Mouse (Mus musculus) forelimb bud, embryonic 11.5 days (tissue): ENCODE measurements at regions not wholly inside any gene's neighbourhood (a gene's known extent, or its start where the extent isn't known, plus 50 kb on each side); places are given as distances from the start of the nearest gene placed in this dataset.

Experiments used
- DNase-seq: peaks from one replicate; pipeline ENCODE4 v3.0.0-alpha.2; 2012; ENCODE audit warnings: low read depth, low spot score

GRCm38 (mm10) chr5:40780363-40780762 is 927.6 kb downstream of the Rab28 start:
- no peak for DNase-seq

DNA sequence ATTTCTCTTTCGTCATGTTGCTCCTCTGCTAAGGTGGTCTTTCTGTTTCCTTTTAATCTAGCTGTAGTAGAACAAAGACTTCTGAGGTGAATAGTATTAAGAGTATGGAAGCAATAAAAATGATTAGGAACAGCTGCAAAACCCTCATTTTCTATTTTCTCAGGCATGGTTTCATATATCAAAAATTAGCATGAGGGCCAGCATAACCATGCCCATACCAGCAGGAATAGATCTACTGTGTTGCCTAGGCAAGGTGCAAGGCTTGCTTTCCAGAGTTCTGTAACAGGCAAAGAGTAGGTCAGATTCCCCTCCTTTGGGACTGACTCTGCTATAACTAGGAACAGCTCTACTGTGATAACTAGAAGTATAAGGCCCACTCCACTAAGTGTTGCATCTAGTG is 928.1 kb downstream of the Rab28 start:
- DNase-seq: peak; percentile 36

- no peak for DNase-seq
Measured at GRCm38 (mm10) chr5:40775856-40776255, 932.1 kb downstream of the Rab28 start.

- DNase-seq: no peak
Measured at GRCm38 (mm10) chr5:40760224-40760623, 947.7 kb downstream of the Rab28 start.

DNA sequence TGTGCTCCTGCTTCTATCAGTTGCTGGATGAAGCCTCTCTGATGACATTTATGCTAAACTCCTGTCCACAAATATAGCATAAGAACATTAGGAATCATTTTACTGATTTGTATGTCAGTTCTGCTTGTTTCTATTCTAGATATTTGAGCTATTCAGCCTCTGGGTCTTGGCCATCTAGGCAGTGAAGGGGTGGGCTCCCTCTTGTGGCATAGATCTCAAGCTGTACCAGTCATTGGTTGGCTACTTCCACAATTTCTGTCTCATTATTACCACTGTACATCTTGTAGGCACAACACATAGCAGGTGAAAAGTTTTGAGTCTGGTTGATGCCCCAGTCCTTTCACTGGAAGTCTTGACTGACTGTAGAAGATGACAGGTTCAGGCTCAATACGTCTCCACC is 957.9 kb downstream of the Rab28 start:
- DNase-seq: no peak

DNA sequence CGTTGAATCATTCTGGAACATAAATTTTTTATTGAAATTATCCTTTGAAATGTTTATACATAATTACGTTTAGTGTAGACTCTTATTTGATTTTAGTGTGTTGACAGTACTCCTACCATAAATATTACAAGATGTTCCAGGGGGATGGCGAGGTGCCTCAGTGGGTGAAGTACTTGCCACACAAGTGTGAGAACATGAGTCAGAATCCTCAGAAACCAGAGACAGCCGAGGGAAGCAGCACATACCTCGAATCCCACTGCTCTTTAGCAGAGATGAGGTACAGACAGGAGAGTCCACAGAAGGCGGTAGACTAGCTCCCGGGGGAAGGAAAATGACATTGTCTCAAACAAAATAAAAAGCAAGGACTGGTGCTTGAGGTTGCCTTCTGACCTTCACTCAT is 972.3 kb downstream of the Rab28 start:
- DNase-seq: no peak

DNA sequence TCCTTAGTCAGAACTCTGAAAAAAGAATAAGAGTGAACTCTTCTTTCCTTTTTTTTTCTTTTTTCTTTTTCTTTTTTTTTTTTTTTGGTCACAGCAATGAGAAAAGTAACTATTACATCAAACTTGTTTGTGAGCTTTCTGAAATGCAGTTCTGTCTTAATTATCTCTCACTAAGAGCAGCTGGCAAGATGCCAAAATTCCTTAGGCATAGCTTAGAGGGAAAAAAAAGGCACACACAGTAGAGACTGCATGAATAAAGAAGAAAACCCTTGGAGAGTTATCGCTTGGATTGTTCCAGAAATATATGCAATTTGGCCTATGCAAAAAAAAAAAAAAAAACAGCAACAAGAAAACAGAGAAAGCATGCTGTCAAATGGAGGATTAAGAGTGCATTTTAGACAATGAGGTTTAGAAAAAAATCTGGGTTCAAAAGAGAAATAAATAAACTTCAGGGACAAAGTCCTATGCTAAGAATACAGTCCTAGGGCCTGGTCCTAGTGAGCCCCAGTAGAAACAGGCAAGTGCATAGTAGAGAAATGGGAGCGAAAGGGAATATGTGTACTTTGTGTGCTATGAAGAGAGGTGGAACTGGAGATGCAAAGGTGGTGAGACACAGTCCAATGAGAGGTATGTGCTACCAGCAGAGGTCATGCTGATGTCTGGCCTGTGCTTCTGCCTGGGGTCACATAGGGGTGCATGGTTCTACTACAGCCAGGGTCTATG is 974.0 kb downstream of the Rab28 start:
- no peak for DNase-seq

DNA sequence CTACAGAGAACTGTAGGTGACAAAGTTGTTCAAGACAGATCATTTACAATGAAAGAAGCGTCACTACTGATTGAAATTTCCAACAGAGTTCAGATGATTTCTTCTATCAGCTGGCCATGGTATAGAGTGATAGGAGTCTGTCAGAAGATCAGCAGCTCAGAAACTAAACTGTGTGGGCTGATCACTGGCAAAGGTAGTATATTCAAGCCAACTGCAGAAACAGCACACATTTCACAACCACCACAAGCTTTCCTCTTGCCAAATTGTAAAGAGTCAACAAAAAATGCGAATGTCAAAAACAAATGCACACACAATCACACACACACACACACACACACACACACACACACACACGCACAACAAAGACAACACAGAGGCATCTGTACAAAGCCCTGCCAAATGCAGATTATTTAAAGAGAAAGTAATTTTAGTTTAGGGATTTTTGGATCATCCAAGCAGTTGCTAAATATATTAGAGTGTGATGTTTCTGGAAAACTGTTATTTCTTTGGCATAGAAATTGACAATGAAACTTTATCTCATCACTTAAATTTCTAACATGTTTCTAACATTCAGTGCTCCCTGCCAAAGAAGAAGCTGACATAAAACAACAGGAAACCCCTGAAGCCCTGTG is 959.3 kb upstream of the Hs3st1 start:
- DNase-seq: no peak

GRCm38 (mm10) chr5:40701651-40702050 is 946.4 kb upstream of the Hs3st1 start:
- DNase-seq: no peak

DNA sequence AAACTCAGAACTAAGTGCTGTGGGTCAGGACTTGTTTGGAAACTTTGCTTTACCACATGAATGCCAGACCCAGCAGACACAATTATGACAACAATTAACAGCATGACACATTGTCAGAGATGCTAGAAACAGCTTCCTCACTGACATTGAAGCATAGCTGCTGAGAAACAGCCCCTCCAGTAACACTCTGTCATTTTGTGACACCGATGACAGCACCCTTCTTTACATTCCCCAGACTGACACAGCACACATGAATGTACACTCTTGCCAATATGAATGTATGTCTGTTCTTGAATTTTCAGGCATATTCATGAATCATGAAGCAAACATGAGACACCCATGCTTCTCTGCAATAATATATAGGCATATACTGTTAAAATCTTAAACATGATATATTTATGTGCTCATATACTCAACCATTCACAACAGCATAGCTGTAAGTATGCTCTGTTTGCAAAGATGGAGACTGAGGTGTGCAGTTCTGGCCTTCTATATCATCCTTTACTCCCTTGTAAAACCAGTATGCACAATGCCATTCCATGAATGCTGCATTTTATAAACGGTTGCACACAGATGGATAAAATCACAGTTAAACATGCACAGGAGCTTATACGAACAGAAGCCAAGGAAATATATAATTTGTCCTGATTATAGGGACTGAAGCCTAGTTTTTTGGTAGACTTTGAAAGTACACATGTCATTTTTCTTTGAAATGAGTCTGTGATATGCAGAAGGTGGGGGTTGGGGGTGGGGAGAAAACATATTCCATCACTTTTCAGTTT is 942.4 kb upstream of the Hs3st1 start:
- no peak for DNase-seq
